Mouse (Mus musculus): Measurements from ENCODE around the gene Wfdc5.

DNA sequence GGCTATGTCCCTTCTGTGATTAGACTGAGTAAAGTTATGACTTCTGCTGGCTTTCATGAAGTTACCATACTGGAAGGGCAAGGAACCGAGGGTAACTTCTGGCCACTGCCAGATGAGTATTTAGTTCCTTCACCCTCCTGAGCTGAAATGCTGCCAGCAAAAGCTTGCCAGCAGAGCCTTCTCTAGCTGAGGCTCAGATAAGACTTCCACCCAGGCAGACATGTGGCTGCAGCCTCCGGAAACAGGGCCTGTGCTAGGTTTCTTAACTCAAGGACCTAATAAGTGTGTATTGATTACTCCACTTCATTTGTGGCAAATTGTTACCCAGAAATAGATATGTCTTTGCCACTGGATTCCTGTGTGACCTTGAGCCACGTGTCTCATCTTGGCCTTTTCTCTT is 9.1 kb downstream of the Wfdc5 start:
- TF ChIP-seq CTCF (IDR thresholded peaks at IDR 0.05; ENCODE audit: extremely low read depth, insufficient read length, insufficient replicate concordance, low read depth, low read length) (no peak), POLR2A (IDR thresholded peaks at IDR 0.05; ENCODE audit: low read depth, low read length) (no peak)
